Mouse (Mus musculus) heart, postnatal 4 days (tissue): Measurements from ENCODE around the gene Pcdh15. TPM values are rescaled to one million over a fixed set of nuclear protein-coding genes. Genes with fewer than 3 reads are reported as not detected.

Experiments
- DNase-seq: peaks from one replicate; pipeline ENCODE4 v3.0.0; 2021
- total RNA-seq, 2 experiments: library from RNA; stranded (reverse); gene quantifications; 2 replicates each; pipeline ENCODE4 v1.2.3; 2021

Gene Pcdh15
- total RNA-seq, 2 experiments from 2014 or later = 0.54 to 0.74 TPM

GRCm38 (mm10) chr10:73953362-73953761, 854.2 kb downstream of the Pcdh15 start:
- no peak for DNase-seq

DNA sequence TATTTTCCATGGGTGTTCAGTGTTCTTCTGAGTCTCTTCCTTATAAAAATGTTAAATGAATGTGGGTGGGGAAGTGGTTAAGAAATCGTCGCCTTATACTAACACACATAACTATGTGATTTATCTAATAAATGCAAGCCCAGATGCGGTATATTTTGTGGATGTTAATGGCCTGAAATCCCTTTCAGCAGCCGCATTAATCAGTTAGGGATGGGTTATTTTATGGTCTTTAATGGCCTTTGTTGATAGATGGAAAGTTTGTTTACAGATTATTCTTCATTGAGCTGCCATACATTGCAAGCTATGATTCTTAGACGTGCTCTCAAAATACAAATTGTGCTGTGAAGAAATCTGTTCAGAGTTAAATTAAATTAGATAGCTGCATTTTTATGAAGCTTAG, 884.9 kb downstream of the Pcdh15 start:
- no peak for DNase-seq

- DNase-seq = no peak
Measured at GRCm38 (mm10) chr10:74008836-74009235, 909.7 kb downstream of the Pcdh15 start.

DNA sequence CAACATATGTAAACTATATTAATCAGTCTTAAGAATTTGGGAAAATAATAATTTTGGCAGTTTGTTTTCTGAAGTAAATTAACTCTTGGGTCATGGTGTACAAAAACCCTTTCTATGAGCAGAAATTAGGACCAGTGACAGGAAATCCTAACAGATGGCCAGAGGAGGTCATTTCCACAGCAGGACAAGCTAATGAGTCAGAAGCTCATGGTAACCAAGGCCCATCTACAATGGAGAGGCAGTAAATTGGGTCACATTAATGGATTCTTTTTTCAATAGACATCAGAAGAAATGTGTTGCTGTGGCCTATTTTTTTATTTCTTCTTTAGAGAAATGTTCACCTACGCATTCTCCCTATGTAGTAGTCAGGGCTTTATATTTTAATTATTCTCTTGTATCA, 923.9 kb downstream of the Pcdh15 start:
- DNase-seq = no peak

- DNase-seq = no peak
Measured at GRCm38 (mm10) chr10:74053059-74053458, 953.9 kb downstream of the Pcdh15 start.

DNA sequence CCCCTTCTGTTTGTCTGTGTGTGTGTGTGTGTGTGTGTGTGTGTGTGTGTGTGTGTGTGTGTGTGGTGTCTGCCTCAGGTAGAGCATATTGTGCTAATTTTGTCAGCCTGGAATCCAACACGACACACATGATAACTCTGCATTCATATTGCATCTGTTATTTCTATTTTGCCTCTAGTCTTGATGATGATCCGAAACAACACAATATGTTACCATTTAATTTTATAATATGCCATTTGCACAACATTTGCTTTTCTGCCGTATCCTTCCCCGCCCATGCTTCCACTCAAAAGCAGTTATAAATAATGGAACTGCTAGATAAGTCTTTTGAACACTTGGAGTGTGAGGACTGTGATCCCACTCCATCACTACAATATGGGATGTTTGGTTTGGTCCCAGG, 987.5 kb downstream of the Pcdh15 start:
- DNase-seq = no peak

DNA sequence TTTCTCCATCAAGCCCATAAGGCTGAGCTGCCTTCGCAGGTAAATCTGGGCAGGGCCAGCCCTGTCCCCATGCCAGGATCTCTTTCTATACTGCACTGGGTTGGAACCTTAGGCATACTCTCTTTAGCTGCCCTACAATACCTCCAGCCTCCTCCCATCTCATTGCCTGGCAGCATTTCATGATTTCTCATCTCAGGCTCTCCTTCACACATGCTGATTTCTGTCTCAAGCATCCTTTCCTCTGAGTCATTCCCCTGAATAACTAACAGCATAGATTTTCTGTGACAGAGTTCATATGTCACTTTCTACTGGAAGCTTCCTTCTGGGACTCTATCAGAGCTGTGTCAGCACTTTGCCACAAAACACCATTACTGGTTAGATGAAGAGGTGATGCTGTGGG, 999.2 kb downstream of the Pcdh15 start:
- DNase-seq = no peak

DNA sequence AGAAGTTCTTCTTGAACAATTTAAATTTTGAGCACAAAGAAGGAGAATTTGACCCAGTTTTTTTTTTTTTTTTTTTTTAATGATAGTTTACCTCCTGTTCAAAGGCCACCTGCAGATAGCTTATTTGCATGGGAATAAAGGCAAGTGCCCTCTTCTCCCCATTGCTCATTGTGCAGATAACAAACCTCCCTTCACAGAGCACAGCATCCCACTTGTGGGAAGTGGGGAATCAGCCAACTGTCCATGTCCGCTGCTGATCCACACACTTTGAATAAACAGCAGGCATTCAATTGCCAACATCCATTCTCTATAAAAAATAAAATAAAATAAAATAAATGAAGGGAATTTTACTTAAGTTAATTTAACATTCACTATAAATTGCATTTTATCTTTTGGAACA, 1015.0 kb downstream of the Pcdh15 start:
- no peak for DNase-seq

GRCm38 (mm10) chr10:74116817-74117216, 1017.7 kb downstream of the Pcdh15 start:
- DNase-seq = no peak

GRCm38 (mm10) chr10:74123421-74123820, 1024.3 kb downstream of the Pcdh15 start:
- no peak for DNase-seq

DNA sequence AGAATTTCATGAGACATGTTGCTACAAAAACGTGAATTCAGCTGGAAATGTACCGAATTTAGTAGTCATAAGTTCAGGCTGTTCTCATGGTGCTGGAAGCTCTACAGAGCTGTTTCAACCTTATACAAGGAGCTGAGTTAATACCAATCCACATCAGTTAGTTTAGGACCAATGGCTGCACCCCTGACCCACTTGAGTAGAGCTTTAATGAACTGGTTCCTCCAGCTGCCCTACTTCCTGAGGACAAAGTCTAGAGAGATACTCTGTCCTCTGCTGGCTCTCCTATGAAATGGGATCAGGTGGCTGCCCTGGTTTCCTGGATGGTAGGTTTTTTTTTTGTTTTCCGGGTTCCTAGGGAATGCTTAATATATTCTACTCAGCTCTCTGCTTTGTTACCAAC, 1030.0 kb downstream of the Pcdh15 start:
- no peak for DNase-seq

DNA sequence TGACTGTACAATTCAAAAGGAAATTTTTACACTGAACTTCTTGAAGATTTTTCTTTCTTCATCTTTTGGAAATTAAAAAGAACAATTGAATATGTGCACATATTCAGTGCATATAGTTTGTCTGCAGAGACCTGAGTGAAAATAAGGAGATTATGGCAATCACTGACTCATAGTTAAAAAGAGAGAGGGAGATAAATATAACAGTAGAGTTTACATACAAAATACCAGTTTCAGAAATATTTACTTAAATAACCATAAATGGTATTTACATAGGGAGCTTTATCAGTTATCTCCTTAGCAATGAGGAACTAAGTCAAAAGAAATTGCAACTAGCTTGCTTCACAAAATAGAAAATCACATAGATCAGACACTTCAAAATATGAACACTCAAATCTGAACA, 1030.5 kb downstream of the Pcdh15 start:
- no peak for DNase-seq

DNA sequence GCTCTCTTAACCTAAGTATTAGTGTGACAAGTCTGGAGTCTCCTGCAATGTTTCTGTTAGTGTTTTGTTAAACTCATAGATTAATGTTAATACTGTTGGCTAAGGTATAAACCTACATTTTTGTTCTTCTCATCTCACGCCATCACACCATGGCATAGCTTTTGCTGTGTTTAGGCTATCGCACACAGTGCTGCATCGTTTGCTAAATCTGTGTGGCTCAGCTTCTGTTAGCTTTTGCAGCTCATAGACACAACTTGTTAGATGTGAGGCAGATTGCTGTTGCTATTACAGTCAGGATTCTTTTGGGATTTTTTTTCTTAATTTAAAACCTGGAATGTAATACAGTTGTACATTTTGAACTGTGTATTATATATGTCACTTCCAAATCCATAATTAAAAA, 1031.7 kb downstream of the Pcdh15 start:
- DNase-seq = no peak

DNA sequence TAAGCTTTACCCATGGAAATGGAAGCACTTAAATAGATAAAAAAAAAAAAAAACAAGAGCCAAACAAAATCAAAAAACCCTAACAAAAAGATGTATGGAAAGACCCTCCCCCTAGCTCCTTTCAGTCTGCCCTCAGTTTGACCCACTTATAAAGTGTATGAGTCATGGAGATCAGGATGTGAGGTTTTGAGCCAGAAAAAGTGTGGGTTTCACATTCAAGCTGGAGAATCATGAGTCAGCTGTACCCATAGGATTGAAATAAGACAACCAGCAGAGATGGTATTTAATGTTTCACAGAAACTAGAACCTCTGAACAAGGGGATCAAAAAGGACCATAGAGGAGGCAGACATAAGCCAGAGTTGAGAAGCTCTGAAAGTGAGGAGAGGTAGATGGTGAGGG, 1048.8 kb downstream of the Pcdh15 start:
- DNase-seq = no peak

DNA sequence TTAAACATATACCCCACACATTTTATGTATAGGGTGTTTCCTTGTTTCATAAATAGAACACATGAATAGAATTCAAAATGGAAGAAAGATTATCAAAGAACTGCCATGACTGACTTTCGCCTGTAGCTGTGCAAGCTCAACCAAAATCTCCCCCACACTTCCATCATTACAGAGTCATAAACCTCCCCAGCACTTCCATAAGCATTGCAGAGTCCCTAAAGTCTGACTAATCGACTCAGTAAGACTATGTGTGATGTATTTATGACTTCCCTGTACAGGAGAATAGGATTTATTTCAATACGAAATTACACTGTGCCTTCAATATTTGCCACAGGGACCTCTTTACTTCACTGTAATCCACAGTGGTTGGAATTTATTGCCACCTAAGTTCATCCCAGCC, 1082.8 kb downstream of the Pcdh15 start:
- no peak for DNase-seq

GRCm38 (mm10) chr10:74203650-74204049, 1104.5 kb downstream of the Pcdh15 start:
- peak; percentile 12 for DNase-seq

- DNase-seq = no peak
Measured at GRCm38 (mm10) chr10:74217268-74217667, 1118.1 kb downstream of the Pcdh15 start.

DNA sequence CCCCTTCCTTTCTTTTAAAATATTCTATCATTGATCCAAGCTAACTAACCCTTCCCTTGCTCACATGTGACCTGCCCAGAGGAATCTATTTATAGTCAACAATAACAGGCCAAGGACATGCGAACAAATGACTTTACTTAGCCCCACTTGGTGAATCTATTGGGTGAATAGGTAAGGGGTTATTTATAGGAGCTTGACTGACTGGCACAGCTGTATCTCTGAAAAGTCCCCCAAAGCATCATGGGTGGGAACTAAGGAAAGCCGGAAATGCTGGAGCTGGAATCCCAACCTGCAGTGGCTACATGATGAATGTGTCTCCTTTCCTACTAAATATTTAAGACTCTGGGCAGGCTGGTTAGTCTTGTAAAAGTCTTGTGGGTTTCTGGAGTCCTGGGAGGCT, 1121.3 kb downstream of the Pcdh15 start:
- DNase-seq = no peak

DNA sequence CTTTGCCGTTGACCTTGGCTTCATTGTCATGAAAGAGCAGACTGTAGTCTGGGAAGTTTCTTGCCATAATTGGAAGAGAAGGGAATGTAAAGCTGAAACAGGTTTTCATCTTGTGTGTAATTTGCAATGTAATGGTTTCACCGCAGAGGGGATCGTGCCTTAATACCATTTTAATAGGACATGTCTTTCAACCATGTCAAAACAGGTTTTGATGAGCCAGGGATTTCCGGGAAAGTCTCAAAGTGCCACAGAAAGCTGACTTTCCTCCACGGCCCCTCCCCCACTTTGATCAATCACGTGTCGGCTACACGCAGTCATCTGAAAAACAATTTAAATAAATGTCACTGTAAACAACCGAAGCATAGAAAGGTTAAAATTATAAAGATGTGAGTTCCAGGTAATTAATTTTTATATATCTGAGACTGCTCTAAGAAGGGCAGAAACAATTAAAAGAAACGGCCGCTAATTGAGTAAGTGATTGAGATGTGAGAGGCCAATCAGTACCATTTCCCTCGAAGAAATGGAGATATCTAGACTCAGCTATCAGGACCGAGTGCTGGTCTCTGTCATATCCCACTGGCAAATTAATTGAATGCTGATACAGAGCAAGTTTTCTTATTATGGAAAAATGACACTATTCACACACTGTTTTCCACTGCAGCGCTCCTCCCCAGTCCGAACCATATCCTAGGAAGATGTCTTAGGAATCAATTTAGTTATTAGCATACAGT, 1158.7 kb downstream of the Pcdh15 start:
- no peak for DNase-seq

DNA sequence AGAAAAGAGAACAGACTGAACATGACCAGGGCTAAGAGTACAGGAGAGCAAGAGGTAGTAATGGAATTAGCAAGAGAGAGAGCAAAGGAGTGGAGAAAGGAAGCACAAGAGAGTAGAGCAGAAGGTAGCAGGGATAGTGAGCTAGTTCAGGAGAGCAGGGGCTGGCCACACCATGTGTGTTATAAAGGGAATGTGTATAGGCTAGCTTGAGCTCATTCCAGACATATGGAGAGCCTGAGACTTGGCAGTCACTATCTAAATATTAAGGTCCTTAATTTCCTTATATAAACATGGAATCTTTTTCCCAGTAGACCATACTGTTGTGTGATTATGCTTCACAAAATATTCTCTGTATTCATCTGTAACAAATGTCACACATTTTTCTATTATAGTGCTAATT, 1159.5 kb downstream of the Pcdh15 start:
- DNase-seq = no peak

DNA sequence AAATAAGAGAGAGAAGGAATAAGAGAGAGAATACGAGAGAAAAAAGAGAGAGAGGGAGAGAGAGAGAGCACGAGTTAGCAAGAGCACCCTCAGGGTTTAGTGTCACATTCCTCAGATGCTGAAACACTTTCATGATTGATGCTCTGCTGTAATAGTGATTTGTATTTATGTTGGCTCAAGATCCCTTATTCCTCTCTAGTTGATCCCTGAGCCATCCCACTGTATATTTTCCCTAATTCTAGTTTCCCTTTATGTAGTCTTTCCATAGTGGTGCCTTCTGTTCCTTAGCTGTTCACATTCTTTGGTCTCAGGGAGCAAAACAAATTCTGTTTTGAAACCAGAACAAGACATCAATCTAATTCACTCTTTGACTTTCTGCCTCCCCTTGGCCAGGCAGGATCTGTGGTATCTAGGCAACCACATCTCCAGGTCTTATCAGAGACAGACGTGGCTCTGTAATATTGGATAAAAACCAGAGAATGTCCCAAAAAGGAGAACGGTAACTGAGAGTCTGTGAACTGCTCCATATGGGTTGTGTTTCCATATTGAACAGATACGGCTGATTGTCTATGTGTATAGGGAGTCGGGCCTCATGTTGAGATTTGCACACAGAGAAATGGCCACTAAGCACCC, 1170.6 kb downstream of the Pcdh15 start:
- DNase-seq = no peak

DNA sequence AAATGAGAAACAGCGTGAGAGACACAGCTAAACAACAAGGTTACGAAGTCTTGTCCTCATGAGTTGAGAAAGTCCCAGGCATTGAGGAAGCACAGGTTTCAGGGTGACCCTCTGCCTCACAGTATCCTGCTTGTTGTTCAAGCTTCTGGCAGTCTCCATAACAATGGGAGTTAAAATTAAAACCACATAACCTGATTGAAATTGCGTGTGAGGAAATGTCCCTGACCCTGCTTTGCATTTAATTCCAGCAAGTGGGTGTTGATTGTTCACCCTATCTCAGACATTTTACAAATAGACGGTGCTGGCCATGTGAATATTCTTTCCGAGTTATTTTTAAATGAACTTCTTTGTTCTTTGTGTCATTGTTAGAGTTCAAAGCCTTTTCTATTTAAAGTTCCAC, 1171.8 kb downstream of the Pcdh15 start:
- no peak for DNase-seq

GRCm38 (mm10) chr10:74304120-74304519, 1205.0 kb downstream of the Pcdh15 start:
- DNase-seq = no peak

DNA sequence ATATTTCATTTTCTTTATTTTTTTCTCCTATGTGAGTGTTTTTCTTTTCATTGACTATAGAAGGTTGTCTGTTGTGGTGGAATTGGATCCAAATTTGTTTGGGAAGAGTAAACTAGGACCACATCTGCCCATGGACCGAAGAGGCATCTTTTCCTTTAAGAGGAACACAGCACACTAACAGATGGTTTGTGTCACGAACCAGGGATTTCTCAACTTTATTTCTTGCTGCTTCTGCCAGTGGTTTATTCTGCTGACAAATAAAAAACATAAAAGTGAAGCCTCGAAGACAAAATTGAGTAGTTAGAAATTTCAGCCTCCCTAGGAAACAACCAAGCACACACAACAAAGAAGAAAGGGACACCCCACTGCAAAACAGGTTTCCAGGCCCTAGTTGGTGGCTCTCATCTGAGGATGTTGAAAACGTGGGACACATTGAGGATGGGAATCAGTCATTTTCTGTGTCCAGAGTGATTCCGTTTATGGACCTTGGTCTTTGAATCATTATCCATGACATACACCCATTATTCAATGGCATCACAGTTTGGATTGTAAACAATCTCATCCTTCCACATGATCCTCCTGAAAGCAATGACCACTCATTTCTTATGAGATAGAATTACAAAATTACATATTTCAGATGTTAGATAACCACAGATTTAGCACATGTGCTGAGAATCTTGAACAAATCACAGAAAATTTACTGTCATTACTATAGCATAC, 1206.5 kb downstream of the Pcdh15 start:
- DNase-seq = no peak
